Mouse (Mus musculus) heart, adult 8-10 months (tissue): ENCODE measurements at regions not wholly inside any gene's neighbourhood (a gene's known extent, or its start where the extent isn't known, plus 50 kb on each side); places are given as distances from the start of the nearest gene placed in this dataset.

Source experiments
- DNase-seq: peaks from one replicate; pipeline ENCODE4 v3.0.0; 2022; ENCODE audit warnings: low spot score

DNA sequence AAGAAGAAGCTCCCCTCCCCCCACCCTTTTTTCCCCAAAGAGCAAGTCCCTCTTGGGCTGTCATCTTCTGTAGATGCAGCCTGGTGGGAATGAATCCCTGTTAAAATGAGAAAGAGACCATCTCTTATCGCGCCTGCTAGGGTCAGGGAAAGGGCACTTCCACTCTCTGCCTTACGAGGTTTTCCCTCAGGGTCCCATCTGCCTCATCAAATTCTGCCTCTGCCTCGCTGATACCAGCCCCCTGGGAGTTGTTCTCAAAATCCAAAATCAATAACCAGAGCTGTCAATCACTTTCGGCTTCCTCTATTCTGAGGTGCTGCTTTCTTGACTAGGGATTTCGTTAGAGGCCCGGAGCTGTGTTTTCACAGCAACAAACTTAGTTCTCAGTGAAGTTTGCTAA is 255.7 kb downstream of the Stim2 start:
- DNase-seq, result no peak

DNA sequence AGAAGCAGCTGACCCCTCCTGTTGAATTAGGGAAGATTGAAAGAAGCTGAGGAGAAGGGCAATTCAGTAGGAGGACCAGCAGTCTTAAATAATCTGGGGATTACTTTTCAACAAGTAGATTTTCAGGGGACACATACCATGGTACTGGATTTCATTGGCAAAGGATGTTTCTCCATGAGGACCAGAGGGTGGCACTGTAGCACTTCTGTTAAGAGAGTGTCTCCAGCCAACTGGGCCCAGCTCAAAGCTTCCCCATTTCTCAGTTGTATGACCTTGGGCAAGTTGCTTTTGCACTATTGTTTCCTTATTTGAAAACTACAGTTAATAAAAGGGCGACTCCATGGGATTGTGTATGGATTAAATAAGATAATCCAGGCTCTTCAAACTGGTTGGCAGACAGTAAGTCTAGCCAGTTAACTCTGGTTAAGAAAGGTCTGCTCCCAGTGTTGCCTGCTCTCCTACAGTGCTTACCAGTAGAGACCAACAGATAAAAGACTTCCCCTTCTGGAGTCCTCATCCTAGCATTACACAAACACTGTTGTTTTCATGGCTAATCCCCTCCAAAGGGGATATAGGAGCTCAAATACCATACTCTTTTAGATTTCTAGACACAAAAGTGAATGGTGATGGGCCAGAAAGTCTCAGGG is 259.9 kb downstream of the Stim2 start:
- peak; percentile 20 for DNase-seq

DNA sequence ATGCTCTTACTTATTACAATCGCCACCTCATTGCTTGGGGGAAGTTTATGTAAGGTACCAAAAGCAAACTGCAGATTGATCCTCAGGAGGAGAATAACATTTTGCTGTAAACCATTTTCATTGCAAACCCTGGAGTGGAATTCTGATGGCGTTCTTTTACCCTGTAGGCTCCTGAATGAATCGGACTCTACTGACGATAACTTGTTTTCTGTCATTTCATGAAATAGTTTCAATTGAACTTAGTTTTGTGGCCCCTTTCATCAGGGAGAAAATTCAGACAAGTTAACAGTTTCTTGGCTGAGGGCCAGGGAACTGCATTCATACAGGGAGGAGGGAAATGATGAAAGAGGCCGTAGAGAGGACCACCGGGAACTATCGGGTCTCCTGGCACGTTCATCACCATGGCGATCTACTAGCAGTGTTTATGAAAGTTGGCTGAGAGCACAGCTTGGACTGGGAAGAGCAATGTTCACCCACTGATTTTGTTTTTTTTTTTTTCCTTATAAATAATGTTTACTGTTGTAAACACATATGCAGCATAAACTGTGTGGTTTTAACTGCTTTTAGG is 266.7 kb downstream of the Stim2 start:
- DNase-seq, result no peak

DNA sequence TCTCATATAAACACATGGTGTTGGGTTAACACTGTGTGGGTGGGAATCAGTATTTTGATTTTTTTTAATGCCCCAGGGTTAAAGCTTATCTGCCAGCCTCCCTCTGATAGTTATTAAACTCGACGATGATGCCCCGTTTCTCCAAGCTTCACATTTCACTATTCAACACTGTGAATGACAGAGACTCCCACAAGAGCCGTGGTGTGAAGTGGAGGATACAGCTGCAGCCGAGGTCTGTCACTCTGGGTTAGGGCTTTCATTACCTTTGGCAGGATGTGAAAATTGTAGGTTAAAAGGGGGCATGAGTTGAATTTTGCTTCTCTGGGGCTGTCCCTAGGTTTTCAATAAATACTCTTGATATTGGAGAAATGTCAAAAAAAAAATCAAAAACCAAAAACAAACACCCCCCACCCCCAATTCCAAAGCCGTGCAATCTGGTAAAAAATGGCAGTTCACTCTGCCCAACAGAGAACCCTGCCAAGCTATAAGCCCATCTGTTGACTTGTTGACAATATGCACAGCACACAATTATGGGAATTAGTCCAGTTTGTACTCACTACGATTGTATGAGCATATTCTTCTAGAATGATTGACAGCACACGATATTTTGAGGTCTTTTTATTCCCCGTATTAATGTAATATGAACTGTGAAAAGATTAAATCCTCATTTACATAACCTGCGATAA is 269.7 kb downstream of the Stim2 start:
- DNase-seq, result no peak

DNA sequence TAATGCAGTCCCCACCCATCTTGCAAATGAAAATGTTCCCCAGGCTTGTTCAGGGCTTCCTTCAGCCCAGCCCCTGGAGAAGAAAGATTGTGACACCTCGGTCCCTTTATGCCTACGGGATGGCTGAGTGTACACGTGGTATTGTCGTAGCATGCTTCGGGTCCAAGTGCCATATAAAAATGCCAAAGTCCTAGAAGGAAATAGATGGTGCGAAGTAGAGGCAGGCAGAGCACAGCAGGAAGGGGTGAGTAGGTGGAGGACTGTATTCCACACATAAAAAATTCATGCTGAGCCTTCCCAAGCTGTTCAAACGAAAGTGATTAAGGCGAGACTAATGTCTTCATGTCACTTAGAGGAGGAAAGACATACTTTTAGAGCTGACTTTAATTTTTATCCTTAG is 281.1 kb downstream of the Stim2 start:
- no peak for DNase-seq

DNA sequence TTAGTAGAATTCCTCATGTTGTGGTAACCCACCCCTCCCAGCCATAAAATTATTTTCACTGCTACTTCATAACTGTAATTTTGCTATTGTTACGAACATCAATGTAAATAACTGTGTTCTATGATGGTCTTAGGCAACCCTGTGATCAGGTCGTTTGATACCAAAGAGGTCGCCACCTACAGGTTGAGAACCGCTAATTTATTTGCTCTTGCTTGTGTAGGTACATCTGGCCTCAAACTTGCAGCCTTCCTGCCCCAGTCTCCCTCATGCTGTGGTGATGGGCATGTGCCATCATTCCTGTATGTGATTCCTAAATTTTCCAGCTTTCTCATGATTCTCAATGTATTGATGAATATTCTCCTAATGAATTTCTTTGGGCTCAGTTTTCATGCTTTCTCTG is 282.4 kb downstream of the Stim2 start:
- no peak for DNase-seq

DNA sequence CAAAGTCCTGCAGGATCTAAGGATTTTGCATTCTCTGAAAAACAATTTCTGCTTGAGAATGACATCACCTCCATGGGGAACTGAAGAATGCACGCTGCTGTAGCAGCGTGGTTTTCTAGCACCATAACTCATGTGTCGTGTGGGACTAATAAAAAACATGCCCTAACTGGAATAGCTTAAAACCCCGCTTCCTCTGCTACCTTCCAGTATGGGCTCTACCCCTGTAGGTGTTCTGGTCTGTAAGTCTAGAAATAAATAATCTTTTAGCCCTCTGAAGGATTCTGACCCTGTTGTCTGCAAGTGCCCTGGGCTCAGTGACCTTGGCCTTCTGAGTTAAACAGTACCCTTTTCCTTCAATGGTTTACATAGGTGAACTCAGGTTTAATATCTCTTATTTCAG is 282.8 kb downstream of the Stim2 start:
- no peak for DNase-seq

DNA sequence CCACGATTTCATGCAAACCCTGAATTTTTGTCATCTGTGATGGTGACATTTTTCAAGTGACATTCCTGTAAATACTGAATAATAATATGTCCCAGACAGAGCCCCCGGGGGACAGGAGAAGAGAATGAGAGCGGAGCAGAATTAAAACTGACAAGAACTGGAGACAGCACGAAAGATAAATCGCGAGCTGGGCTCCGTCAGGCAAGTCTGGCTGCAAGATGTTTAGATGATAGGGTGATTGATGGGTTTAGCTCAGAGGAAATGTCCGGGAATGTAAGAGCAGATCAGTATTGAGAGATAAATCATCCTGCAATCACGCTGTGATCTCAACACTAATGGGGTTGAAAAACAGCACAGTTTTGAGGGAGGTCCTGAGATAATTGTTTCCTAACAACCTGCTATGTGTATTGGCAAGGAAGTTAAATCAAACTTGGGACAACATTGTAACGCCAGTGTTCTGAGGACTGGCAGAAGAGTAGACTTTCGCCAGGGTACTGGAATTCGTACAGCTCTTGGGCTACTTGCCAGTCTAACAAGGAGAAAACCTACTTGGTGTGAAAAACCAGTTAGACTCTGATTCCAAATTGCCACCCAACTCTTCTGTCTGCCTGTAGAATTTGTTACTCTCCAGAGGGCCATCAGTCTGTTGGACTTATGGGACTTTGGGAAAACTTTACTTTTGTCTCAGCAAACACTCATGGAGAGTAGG is 292.2 kb downstream of the Stim2 start:
- no peak for DNase-seq

DNA sequence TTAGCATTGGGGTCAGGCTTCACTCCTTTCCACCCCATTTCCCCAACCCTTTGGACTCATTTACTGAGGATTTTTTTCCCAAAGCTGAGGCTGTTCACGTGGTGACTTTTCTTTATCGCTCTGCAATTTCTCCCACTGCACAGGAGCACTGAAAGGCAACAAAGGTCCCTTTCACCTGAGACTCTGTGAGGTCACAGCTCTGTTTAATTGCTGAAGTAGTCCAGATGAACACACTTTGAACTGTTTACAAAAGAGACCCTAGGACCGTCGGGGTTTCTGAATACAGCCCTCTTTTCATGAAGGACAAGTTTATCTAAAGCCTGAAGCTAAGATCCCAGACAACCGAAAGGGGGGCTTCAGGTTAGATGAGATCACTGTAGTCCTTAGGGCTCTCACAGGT is 293.6 kb downstream of the Stim2 start:
- no peak for DNase-seq

DNA sequence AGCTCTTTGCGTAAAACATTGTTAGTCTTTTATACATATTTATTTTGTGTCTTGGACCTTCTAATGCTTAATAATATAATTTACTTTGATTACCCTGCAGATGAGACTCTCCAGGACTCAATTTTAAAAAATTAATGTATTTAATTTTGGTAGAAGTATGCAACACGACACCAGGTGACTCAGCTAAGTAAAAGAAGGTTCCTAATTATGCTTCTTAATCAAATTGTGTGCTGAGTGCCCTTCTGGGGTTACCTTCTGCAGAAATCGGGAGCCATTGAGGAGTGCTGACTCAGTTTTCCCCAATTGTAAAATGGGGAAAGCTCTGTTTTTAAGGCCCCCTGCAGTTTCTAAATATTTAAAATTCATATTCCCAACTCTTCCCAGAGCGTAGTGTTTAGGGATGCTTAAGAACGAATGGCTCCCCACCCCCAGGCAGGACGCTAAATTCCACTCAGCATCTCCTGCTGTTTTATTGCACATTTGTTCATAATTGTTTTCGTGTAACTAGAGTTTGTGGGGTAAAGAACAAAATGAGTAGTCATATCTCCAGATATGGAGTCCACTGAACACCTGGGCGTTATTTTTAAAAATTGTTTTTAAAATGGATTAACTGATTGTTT is 315.5 kb downstream of the Stim2 start:
- no peak for DNase-seq

DNA sequence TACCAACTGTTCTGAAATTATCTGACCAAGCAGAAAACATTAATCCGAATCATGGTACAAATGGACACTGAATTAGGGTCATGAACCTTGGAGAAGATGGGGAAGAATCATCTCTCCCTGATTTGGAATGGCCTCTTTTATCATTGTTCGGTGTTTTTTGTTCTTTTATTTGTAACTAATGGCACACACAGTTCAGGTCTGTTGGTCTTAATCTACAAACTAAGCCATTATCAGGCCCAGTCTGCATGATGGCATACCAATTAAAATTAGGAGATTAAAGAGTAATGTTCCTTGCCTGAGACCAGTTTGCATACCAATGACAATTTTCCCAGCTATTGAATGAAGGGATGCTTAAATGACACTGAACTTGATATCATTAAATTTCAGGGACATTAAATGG is 332.1 kb downstream of the Stim2 start:
- no peak for DNase-seq

DNA sequence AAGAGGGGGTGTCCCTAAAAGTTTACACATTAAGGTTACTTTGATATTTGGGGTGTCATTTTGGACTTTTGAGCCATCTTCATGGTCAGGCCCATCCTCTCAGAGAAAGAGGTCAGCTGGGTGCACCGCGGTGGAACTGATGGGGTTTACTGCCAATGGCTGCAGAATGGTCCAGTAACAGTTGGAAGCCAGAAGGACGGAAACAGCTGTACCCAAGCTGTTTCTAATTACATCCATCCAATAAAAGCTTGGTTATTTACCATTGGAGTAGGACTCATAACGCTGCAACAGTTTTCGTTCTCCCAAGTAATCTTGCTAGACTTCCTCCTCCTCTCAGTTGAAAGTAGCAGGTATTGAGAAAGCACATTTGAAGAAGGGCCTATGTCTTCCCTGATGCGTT is 344.7 kb downstream of the Stim2 start:
- DNase-seq, result peak; percentile 26

DNA sequence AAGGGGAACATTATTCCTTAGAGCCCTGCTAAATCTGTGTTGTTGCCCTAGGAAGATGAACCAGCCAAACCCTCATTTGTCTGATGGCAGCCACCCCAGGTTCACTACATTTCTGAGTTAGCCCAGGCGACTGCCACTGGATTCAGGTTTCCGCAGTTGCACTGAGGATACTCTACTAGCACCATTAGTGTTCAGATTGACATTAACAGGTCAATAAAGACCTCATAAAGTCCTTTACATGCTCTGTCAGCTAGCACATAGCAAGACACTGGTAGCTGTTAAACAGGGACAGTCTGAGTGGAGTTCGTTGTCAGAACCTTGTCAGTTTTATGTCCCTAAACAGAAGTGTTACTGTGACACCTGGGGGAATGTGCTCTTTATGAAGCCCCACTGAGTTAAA is 345.1 kb downstream of the Stim2 start:
- DNase-seq, result no peak

DNA sequence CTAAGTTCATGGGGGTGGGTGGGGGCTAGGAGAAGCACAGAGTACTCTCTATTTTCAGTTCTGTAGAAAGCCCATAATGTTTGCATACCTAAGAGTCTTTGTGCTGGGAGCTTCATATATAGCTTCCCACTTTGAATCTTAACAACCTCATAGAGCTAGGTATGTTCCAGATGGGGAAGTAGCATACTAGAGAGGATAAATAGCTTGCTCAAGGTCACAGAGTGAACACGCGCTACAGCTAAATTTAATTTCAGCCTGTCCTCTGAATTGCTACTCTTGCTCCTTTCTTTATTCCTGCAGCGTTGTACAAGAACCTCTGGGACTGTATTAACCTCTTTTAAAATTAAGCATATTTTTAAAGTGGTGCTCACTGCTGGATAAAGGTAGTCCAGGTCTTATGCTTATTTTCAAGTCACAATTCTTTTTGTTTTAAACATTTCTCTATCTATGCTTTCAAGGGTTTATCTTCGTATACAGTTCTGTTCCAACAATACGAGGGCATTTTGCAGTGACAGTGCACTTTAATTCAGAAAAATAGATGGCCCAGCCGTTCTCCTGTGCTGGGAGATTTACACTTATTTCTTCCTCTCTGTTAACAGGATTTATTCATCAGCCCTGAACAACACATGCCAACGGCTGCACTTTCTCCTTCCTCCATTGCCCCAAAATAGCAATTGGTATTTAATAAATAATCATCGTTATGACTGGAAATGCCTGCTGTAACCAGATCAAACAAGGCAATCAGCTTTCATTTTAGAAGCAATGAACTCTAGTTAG is 350.7 kb downstream of the Stim2 start:
- no peak for DNase-seq

DNA sequence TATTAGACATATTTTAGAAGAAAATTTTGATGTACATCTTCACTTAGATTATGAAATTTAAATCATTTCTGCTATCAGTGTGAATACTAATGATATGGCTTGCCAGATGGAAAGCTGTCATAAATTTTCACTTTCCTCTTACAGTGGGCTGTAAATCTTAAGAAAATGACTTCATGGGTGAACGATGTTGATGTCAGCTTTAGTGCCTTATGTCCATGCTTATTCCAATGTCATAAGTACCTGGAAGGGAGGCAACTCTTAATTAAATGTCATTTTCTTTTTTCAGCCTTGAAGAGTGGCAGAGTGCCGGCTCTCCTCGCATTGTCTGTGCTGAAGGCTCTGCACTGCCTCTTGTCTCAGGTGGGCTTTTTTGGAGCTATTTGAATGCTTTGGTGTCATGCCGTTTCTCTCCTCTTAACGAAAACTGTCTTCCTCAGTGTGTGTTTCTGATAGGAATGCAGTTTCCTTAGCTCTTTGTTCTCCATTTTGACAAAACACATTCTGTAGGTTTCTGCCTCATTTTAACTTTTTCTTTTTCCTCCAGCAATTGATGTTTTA is 351.6 kb downstream of the Stim2 start:
- no peak for DNase-seq

DNA sequence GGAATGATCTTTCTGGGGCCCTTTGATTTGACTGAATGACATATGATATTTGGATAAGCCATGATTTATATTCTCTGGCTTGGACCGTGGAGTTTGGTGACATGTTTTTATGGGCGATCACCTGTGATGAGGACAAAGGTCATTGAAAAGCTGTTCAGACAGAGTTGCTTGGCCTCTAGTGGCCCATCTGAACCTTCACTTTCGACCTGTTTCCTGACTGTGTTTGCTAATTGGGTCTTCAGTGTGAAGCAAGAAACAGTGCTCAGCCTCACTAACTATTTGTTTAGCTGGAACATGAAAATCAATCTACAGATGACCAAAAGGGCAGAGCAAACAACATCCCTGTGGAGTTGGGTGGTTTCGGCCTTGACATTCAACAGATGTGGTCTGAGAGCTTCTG is 357.8 kb downstream of the Stim2 start:
- DNase-seq, result no peak

DNA sequence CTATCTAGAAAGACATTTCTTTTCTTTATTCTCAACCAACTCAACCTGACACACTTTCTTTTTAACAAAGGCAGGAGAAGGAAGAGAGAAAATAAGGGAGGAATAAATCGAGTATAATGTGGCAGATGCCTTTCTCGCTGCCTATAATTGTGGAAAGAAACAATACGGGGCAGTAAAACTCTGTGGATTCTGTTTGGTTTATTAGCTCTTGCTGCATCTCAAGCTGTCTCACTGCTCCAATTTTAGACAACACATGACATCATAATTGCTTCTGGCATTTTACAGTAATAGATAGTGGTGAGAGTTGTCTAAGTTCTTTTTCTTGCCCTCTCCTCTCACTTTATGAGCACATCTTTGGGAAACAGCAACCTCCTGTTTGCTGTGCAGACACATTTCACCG is 359.2 kb downstream of the Stim2 start:
- no peak for DNase-seq

DNA sequence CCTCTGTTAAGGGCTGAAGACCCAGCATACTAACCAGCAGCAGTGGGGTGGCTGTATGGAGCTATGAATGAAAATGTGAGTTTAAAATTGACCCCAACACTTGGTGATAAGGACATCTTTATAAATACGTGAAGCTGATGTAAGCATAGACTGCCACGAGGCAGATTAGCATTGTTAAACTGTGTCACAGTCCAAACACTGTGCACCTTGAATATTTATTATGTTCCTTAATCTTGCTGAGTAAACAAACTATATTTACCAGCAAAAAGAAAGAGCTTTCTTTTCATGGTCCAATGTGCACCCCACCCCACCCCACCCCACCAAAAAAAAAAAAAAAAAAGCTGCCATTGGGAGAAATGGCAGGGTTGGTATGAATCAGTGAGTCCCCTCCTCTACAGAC is 359.9 kb downstream of the Stim2 start:
- DNase-seq, result no peak
